Mouse (Mus musculus): ENCODE measurements around the gene Trat1. TPM values are rescaled to one million over a fixed set of nuclear protein-coding genes. Genes with fewer than 3 reads are reported as not detected.
A peak's percentile ranks its signal among the peaks of the same experiment; 100 is the strongest.

Gene Trat1
- under 1 TPM in 1 of 2 experiments, not detected in 1; 0.18 TPM for total RNA-seq (2021)
- long read RNA-seq, result 0 reads

GRCm38 (mm10) chr16:48771971-48772445 lies at the start of gene Trat1:
Trat1 (minus strand) TSS chr16:48772021.
- no peak for DNase-seq (ENCODE audit: low spot score in 2 of 2)

GRCm38 (mm10) chr16:48818524-48818923 lies 46.7 kb upstream of the Trat1 start:
- no peak for DNase-seq (ENCODE audit: low spot score in 2 of 2)

- DNase-seq (ENCODE audit: low spot score in 2 of 2), result no peak
These were observed 44.9 kb upstream of the Trat1 start, which contains the start of gene Retnlb for GRCm38 (mm10) chr16:48816695-48817094. Retnlb (plus strand) TSS chr16:48816856.

- no peak for DNase-seq (ENCODE audit: low spot score in 2 of 2)
These were observed 40.1 kb upstream of the Trat1 start for GRCm38 (mm10) chr16:48811881-48812436.

- no peak for DNase-seq (ENCODE audit: low spot score in 2 of 2)
These were observed 37.6 kb upstream of the Trat1 start for GRCm38 (mm10) chr16:48809374-48809773.

- DNase-seq (ENCODE audit: low spot score in 2 of 2), result no peak
These were observed 34.7 kb upstream of the Trat1 start for GRCm38 (mm10) chr16:48806521-48806920.

GRCm38 (mm10) chr16:48805412-48805811 lies 33.6 kb upstream of the Trat1 start:
- DNase-seq (ENCODE audit: low spot score in 2 of 2), result no peak

GRCm38 (mm10) chr16:48800906-48801305 lies 29.1 kb upstream of the Trat1 start:
- DNase-seq (ENCODE audit: low spot score in 2 of 2), result no peak

- DNase-seq (ENCODE audit: low spot score in 2 of 2), result no peak
These were observed 27.6 kb upstream of the Trat1 start for GRCm38 (mm10) chr16:48799470-48799869.

GRCm38 (mm10) chr16:48798285-48798684 lies 26.5 kb upstream of the Trat1 start:
- DNase-seq (ENCODE audit: low spot score in 2 of 2), result no peak

- DNase-seq (ENCODE audit: low spot score in 2 of 2), result no peak
These were observed 16.9 kb upstream of the Trat1 start for GRCm38 (mm10) chr16:48788704-48789185.

GRCm38 (mm10) chr16:48786258-48786657 lies 14.4 kb upstream of the Trat1 start:
- no peak for DNase-seq (ENCODE audit: low spot score in 2 of 2)

GRCm38 (mm10) chr16:48777254-48777653 lies 5.4 kb upstream of the Trat1 start:
- no peak for DNase-seq (ENCODE audit: low spot score in 2 of 2)

- DNase-seq (ENCODE audit: low spot score in 2 of 2), result no peak
These were observed 2.6 kb downstream of the Trat1 start for GRCm38 (mm10) chr16:48769183-48769582.

- DNase-seq (ENCODE audit: low spot score in 2 of 2), result no peak
These were observed 11.0 kb downstream of the Trat1 start for GRCm38 (mm10) chr16:48760643-48761481.

GRCm38 (mm10) chr16:48750145-48750827 lies 21.5 kb downstream of the Trat1 start:
- DNase-seq (ENCODE audit: low spot score in 2 of 2), result peak in 1 of 2 experiments; percentile 10

GRCm38 (mm10) chr16:48745418-48745817 lies 26.4 kb downstream of the Trat1 start:
- DNase-seq (ENCODE audit: low spot score in 2 of 2), result no peak

GRCm38 (mm10) chr16:48745011-48745410 lies 26.8 kb downstream of the Trat1 start:
- no peak for DNase-seq (ENCODE audit: low spot score in 2 of 2)

- DNase-seq (ENCODE audit: low spot score in 2 of 2), result no peak
These were observed 30.3 kb downstream of the Trat1 start for GRCm38 (mm10) chr16:48741549-48741948.

- no peak for DNase-seq (ENCODE audit: low spot score in 2 of 2)
These were observed 31.8 kb downstream of the Trat1 start for GRCm38 (mm10) chr16:48739974-48740373.

- DNase-seq (ENCODE audit: low spot score in 2 of 2), result no peak
These were observed 33.4 kb downstream of the Trat1 start for GRCm38 (mm10) chr16:48738429-48738828.

GRCm38 (mm10) chr16:48736890-48737289 lies 34.9 kb downstream of the Trat1 start:
- no peak for DNase-seq (ENCODE audit: low spot score in 2 of 2)

Measured in layer of hippocampus, postnatal 10 days (tissue).